Mouse (Mus musculus): ENCODE data around the gene Dnah17. TPM values are rescaled to one million over a fixed set of nuclear protein-coding genes. Genes with fewer than 3 reads are reported as not detected.

The Dnah17 gene
- polyA plus RNA-seq, 1 experiment from 2014 or later: 0.23 TPM

DNA sequence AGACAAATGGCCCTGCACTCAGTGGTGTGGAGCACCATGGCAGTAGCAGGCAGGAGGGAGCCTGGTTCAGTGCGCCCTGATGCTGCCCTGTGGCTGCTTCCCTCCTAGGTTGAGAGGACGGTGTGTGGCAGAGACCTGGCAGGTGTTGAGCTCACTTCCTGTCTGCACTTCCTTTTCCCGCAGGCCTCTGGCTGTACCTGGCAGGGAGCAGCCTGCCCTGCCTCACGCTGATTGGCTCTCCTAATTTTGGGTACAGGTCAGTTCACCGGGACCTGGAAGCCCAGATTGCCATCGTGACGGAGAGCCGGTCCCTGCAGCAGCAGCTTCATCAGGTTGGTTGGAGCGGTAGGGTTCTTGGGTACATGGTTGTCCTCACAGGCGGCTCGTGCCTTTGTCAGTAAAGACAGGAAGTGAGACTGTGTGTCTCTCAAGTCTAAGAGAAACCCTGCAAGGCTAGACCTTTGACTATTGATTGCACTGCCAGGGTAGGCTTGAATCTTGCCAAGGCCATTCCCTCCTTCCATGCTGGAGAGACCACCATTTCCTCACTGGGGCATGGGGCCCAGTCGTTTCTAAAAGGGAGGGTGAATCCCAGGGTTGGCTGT lies 115.9 kb downstream of the Dnah17 start:
- 81% methylated on average over 12 of the region's 12 CpGs for WGBS
- H3K4me3 ChIP-seq (ENCODE audit: low read length): no peak overlapping the region
- no peak overlapping the region for H3K27ac ChIP-seq (ENCODE audit: low read depth, low read length)
- H3K9ac ChIP-seq (ENCODE audit: low read depth, low read length): no peak overlapping the region
- no peak overlapping the region for H3K4me2 ChIP-seq (replicated peaks; ENCODE audit: low read depth, low read length)
- H3K36me3 ChIP-seq (ENCODE audit: control insufficient read depth, insufficient read depth, low read length): peaks cover 28% of the 10 kb centered on the region; the same call in 1 of the 2 replicates
- H3K4me1 ChIP-seq (ENCODE audit: control insufficient read depth, insufficient read depth, low read length): peaks cover 5% of the 10 kb centered on the region
- no peaks in the 10 kb centered on the region for H3K27me3 ChIP-seq (ENCODE audit: control insufficient read depth, insufficient read depth, low read length)
- no peaks in the 10 kb centered on the region for H3K9me3 ChIP-seq (ENCODE audit: control insufficient read depth, low read length)
- no peak for ATAC-seq (ENCODE audit: low FRiP score, low TSS enrichment)

DNA sequence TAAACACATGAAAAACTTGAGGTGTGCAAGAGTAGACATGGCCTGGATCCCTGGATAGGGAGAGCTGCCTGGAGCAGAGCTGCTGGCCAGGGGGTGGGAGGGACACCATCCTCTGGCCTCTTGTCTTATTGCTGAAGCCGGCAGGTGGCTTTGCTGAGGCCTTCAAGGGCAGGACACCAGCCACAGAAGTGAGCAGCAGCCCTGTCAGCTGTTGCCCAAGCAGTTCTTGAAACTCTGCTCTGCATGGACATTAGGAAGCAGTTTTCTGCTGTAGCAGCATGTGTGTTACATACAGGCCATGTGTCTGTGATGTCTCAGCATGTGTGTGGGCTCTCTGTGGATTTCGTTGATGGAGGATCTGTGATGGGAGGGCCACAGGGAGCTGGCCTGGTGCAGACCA lies 117.1 kb downstream of the Dnah17 start:
- 75% methylated on average over 2 of the region's 2 CpGs for WGBS
- Histone ChIP-seq H3K36me3 (ENCODE audit: control insufficient read depth, insufficient read depth, low read length) (peaks cover 25% of the 10 kb centered on the region; the same call in 1 of the 2 replicates), H3K4me2 (replicated peaks; ENCODE audit: low read depth, low read length) (no peak overlapping the region), H3K27me3 (ENCODE audit: control insufficient read depth, insufficient read depth, low read length) (no peaks in the 10 kb centered on the region), H3K9ac (ENCODE audit: low read depth, low read length) (no peak overlapping the region), H3K27ac (ENCODE audit: low read depth, low read length) (no peak overlapping the region), H3K4me1 (ENCODE audit: control insufficient read depth, insufficient read depth, low read length) (peaks cover 17% of the 10 kb centered on the region), H3K9me3 (ENCODE audit: control insufficient read depth, low read length) (no peaks in the 10 kb centered on the region), H3K4me3 (ENCODE audit: low read length) (no peak overlapping the region)
- no peak for ATAC-seq (ENCODE audit: low FRiP score, low TSS enrichment)

DNA sequence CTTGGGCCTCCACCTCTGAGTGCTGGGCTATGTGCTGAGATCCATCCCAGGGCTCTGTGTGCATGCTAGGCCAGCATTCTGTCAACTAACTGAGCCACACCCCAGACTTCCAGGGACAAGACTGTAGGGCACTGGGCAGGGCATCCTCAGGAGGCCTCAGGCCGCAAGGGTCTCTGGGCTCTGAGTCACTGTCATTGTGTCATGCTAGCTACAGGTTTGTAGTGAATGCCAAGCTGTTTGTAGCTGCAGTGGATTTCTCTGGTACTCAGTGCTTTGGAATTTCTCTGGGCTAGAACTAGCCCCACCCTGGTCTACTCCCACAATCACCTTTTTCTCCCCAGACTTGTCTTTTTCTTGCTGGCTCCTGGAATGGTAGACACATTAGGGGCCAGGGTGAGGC lies 117.8 kb downstream of the Dnah17 start:
- H3K36me3 ChIP-seq (ENCODE audit: control insufficient read depth, insufficient read depth, low read length): peaks cover 19% of the 10 kb centered on the region; the same call in 1 of the 2 replicates
- H3K4me2 ChIP-seq (replicated peaks; ENCODE audit: low read depth, low read length): no peak overlapping the region
- no peak overlapping the region for H3K9ac ChIP-seq (ENCODE audit: low read depth, low read length)
- ATAC-seq (ENCODE audit: low FRiP score, low TSS enrichment): no peak
- peaks cover 23% of the 10 kb centered on the region for H3K4me1 ChIP-seq (ENCODE audit: control insufficient read depth, insufficient read depth, low read length)
- no peaks in the 10 kb centered on the region for H3K27me3 ChIP-seq (ENCODE audit: control insufficient read depth, insufficient read depth, low read length)
- H3K4me3 ChIP-seq (ENCODE audit: low read length): no peak overlapping the region
- no peaks in the 10 kb centered on the region for H3K9me3 ChIP-seq (ENCODE audit: control insufficient read depth, low read length)
- 82% methylated on average over 1 of the region's 1 CpGs for WGBS
- H3K27ac ChIP-seq (ENCODE audit: low read depth, low read length): no peak overlapping the region

DNA sequence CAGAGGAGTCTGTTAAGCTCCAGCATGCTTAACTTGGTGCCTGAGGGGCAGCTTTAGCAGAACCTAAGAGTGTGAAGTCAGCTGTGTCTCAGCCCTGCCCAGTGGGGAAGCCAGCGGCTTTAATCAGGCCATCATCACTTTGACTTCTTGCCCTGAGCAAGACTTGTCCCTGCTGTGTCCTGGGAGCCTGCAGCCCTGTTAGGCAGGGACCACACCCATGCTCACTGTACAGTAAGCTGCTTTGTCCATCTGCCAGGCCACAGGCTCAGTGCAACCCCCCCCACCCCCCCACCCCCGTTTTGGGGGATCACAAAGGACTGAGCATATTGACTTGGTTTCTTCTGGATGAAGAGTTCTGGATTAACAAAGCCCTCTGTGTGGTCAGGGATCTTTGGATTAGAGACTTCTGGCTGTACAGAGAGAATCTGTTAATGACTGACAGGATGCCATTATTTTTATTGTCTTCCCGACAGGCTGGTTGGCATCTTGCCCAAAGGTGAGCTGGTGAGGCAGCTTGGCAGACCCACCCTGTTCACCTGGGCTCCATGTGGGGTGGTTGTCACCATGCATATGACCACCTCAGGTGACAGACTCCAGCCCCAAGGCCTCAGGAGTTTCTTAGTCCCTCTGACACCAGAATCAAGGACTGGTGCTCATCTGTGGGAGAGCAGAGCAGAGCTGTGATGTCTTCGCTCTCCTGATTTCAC lies 120.4 kb downstream of the Dnah17 start:
- H3K36me3 ChIP-seq (ENCODE audit: control insufficient read depth, insufficient read depth, low read length): peaks cover 36% of the 10 kb centered on the region
- H3K9me3 ChIP-seq (ENCODE audit: control insufficient read depth, low read length): no peaks in the 10 kb centered on the region
- H3K4me3 ChIP-seq (ENCODE audit: low read length): no peak overlapping the region
- peak overlapping the region; percentile 40; the same call in 1 of the 2 replicates for H3K9ac ChIP-seq (ENCODE audit: low read depth, low read length)
- H3K27me3 ChIP-seq (ENCODE audit: control insufficient read depth, insufficient read depth, low read length): no peaks in the 10 kb centered on the region
- 51% methylated on average over 4 of the region's 4 CpGs for WGBS
- no peak for ATAC-seq (ENCODE audit: low FRiP score, low TSS enrichment)
- H3K4me2 ChIP-seq (replicated peaks; ENCODE audit: low read depth, low read length): no peak overlapping the region
- no peak overlapping the region for H3K27ac ChIP-seq (ENCODE audit: low read depth, low read length)
- H3K4me1 ChIP-seq (ENCODE audit: control insufficient read depth, insufficient read depth, low read length): peaks cover 30% of the 10 kb centered on the region

DNA sequence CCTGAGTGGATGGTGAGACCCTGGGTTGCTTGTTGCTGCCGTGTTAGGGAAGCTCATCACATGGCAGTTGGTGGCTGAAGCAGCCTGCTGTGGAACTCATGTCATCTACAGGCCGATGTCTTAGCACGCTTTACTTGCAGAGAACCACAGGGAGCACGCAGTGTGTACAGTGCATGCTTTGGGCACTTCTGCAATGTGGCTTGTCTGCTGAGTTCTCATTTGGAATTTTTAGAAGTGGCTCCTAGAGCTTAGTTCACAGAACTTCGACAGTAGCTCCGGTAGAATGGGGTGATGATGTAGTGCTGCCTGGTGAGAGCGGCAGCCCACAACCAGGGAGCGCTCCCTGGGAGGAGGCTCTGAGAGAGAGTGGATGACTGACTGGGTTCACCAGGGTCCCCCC lies 121.6 kb downstream of the Dnah17 start:
- Histone ChIP-seq H3K36me3 (ENCODE audit: control insufficient read depth, insufficient read depth, low read length) (peaks cover 37% of the 10 kb centered on the region), H3K9ac (ENCODE audit: low read depth, low read length) (no peak overlapping the region), H3K9me3 (ENCODE audit: control insufficient read depth, low read length) (no peaks in the 10 kb centered on the region), H3K27ac (ENCODE audit: low read depth, low read length) (no peak overlapping the region), H3K4me3 (ENCODE audit: low read length) (no peak overlapping the region), H3K4me2 (replicated peaks; ENCODE audit: low read depth, low read length) (no peak overlapping the region), H3K4me1 (ENCODE audit: control insufficient read depth, insufficient read depth, low read length) (peaks cover 40% of the 10 kb centered on the region), H3K27me3 (ENCODE audit: control insufficient read depth, insufficient read depth, low read length) (no peaks in the 10 kb centered on the region)
- 79% methylated on average over 8 of the region's 8 CpGs for WGBS
- ATAC-seq (ENCODE audit: low FRiP score, low TSS enrichment): no peak

DNA sequence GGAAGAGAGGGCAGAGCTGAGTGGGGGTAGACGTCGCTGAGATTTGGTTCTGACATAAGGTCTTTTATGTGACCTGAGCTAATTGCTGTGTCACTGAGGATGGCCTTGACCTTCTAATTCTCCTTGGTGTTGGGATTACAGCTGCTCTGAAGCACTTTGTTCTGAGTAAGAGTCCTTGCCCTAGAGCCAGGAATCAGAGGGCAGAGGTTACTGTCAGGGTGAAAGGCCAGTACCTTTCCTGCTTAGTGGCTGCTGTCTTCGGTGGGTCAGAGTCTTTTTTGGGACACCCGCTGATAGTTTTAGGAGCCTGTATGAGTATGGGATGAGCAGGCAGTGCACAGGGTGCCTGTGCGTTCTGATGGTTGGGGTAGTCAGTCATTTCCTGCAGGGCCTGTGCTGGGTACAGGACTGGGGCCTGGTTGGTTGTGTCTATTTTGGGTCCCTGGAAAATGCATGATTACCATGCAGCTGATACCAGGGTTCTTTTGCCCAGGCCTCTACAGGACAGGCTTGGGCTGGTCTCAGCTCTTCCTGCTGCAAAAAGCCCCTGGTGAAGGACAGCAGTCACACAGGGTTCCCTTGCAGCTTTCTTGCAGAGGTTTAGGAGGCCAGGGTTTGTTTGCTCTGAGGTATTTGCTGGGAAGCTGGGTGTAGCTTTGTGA lies 122.2 kb downstream of the Dnah17 start:
- 49% methylated on average over 5 of the region's 5 CpGs for WGBS
- Histone ChIP-seq H3K27ac (ENCODE audit: low read depth, low read length) (no peak overlapping the region), H3K9ac (ENCODE audit: low read depth, low read length) (no peak overlapping the region; the same call in 1 of the 2 replicates)

DNA sequence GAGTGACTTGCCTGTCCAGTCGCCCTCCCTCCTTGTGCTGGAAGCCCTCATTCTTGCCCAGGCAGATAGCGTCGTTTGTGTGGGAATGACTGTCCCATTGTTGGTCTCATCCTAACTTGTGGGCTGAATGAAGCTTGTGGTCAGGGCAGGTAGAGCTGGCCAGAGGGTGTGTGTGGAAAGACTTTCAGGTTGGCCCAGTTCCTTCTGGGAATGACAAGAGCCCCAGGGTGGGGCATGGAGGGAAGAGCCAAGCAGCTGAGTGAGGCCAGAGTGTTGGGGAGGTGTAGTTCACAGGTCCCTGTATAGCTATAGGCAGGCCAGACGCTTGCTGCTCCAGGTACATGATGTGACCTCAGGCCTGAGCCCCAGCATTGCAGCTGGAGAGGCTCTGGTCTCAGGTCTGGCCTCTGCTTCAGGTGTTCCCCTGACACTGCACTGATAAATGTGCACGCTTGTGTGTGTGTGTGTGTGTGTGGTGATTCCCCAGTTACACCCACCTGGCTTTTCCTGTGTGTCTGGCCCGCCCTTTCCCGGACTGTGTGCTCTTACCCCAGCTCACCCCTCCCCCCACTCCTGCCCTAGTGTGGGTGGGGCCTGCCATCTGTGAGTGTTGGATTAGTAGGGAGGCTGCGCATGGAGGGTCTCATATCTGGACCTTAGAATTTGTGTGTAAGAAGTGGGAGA lies 122.8 kb downstream of the Dnah17 start:
- peaks cover 47% of the 10 kb centered on the region for H3K36me3 ChIP-seq (ENCODE audit: control insufficient read depth, insufficient read depth, low read length)

More for the DNA sequence above, 122.2 kb downstream of the Dnah17 start:
- Histone ChIP-seq H3K27me3 (ENCODE audit: control insufficient read depth, insufficient read depth, low read length) (no peaks in the 10 kb centered on the region), H3K4me1 (ENCODE audit: control insufficient read depth, insufficient read depth, low read length) (peaks cover 46% of the 10 kb centered on the region), H3K4me2 (replicated peaks; ENCODE audit: low read depth, low read length) (no peak overlapping the region), H3K4me3 (ENCODE audit: low read length) (no peak overlapping the region), H3K36me3 (ENCODE audit: control insufficient read depth, insufficient read depth, low read length) (peaks cover 42% of the 10 kb centered on the region), H3K9me3 (ENCODE audit: control insufficient read depth, low read length) (no peaks in the 10 kb centered on the region)
- ATAC-seq (ENCODE audit: low FRiP score, low TSS enrichment): no peak

DNA sequence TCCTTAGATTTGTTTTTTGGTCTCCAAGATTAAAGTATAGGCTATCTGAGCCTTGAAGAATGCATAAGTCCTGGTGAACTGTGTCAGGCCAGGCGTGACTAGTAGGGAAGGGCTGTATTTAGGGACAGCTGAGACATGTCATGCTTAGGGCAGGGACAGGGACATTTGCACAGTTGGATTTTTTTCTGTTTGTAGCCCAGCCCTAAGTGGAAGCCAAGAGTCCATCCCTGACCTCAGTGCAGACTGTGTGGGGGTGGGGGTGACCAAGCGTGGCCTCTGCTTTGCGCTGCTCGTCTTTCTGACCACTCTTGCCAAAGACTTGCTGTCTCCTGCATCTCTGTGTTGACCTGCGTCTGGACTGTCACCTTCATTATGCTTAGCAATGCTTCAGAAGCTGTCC lies 126.2 kb downstream of the Dnah17 start:
- Histone ChIP-seq H3K27me3 (ENCODE audit: control insufficient read depth, insufficient read depth, low read length) (no peaks in the 10 kb centered on the region), H3K9ac (ENCODE audit: low read depth, low read length) (no peak overlapping the region), H3K27ac (ENCODE audit: low read depth, low read length) (peak overlapping the region; percentile 80), H3K4me3 (ENCODE audit: low read length) (no peak overlapping the region), H3K4me1 (ENCODE audit: control insufficient read depth, insufficient read depth, low read length) (peaks cover 42% of the 10 kb centered on the region), H3K36me3 (ENCODE audit: control insufficient read depth, insufficient read depth, low read length) (peaks cover 70% of the 10 kb centered on the region), H3K9me3 (ENCODE audit: control insufficient read depth, low read length) (no peaks in the 10 kb centered on the region), H3K4me2 (replicated peaks; ENCODE audit: low read depth, low read length) (no peak overlapping the region)
- ATAC-seq (ENCODE audit: low FRiP score, low TSS enrichment): peak; percentile 59
- WGBS: 40% methylated on average over 5 of the region's 5 CpGs

More for the DNA sequence above, 122.8 kb downstream of the Dnah17 start:
- no peak for ATAC-seq (ENCODE audit: low FRiP score, low TSS enrichment)
- no peak overlapping the region for H3K27ac ChIP-seq (ENCODE audit: low read depth, low read length)
- no peaks in the 10 kb centered on the region for H3K27me3 ChIP-seq (ENCODE audit: control insufficient read depth, insufficient read depth, low read length)
- H3K4me1 ChIP-seq (ENCODE audit: control insufficient read depth, insufficient read depth, low read length): peaks cover 50% of the 10 kb centered on the region
- no peaks in the 10 kb centered on the region for H3K9me3 ChIP-seq (ENCODE audit: control insufficient read depth, low read length)
- 0 out of 2 replicates have a peak overlapping the region, but pooled peaks have one; percentile 23 for H3K9ac ChIP-seq (ENCODE audit: low read depth, low read length)
- WGBS: 61% methylated on average over 8 of the region's 8 CpGs
- H3K4me3 ChIP-seq (ENCODE audit: low read length): no peak overlapping the region
- H3K4me2 ChIP-seq (replicated peaks; ENCODE audit: low read depth, low read length): no peak overlapping the region

Measured in kidney, embryonic 14.5 days (tissue).